Mouse (Mus musculus): ENCODE results near the gene Pcgf2.
"Not testable (repeated sequence)": the region's sequence is repeated elsewhere in the genome, so short reads cannot be mapped to it uniquely, and the experiment has no call there.

The Pcgf2 gene

GRCm38 (mm10) chr11:97700003-97700745 lies at the start of gene Pcgf2:
Gene Pcgf2, minus strand, starts transcription at chr11:97700497.
- peak; percentile 92 for DNase-seq (ENCODE audit: low read depth, low spot score)

GRCm38 (mm10) chr11:97748496-97748895 lies 48.2 kb upstream of the Pcgf2 start:
- no peak for DNase-seq (ENCODE audit: low read depth, low spot score)

- no peak for DNase-seq (ENCODE audit: low read depth, low spot score)
These were observed 47.5 kb upstream of the Pcgf2 start for GRCm38 (mm10) chr11:97747773-97748172.

GRCm38 (mm10) chr11:97745331-97745721 lies 45.0 kb upstream of the Pcgf2 start:
- no peak for DNase-seq (ENCODE audit: low read depth, low spot score)

GRCm38 (mm10) chr11:97744718-97745330 lies 44.5 kb upstream of the Pcgf2 start:
- DNase-seq (ENCODE audit: low read depth, low spot score): peak; percentile 100

- DNase-seq (ENCODE audit: low read depth, low spot score): peak; percentile 43
These were observed 43.9 kb upstream of the Pcgf2 start, which contains the start of gene Pip4k2b for GRCm38 (mm10) chr11:97744063-97744717. Gene Pip4k2b, minus strand, starts transcription at chr11:97744704.

- DNase-seq (ENCODE audit: low read depth, low spot score): no peak
These were observed 43.1 kb upstream of the Pcgf2 start for GRCm38 (mm10) chr11:97743423-97743822.

GRCm38 (mm10) chr11:97742591-97742990 lies 42.3 kb upstream of the Pcgf2 start:
- no peak for DNase-seq (ENCODE audit: low read depth, low spot score)

- DNase-seq (ENCODE audit: low read depth, low spot score): no peak
These were observed 41.9 kb upstream of the Pcgf2 start for GRCm38 (mm10) chr11:97742157-97742556.

GRCm38 (mm10) chr11:97740190-97740589 lies 39.9 kb upstream of the Pcgf2 start:
- no peak for DNase-seq (ENCODE audit: low read depth, low spot score)

- DNase-seq (ENCODE audit: low read depth, low spot score): peak; percentile 37
These were observed 38.9 kb upstream of the Pcgf2 start for GRCm38 (mm10) chr11:97739155-97739554.

GRCm38 (mm10) chr11:97738703-97739102 lies 38.4 kb upstream of the Pcgf2 start:
- DNase-seq (ENCODE audit: low read depth, low spot score): peak; percentile 37

GRCm38 (mm10) chr11:97737600-97737999 lies 37.3 kb upstream of the Pcgf2 start:
- peak; percentile 66 for DNase-seq (ENCODE audit: low read depth, low spot score)

- no peak for DNase-seq (ENCODE audit: low read depth, low spot score)
These were observed 36.3 kb upstream of the Pcgf2 start for GRCm38 (mm10) chr11:97736645-97737044.

- DNase-seq (ENCODE audit: low read depth, low spot score): not testable (repeated sequence)
These were observed 34.5 kb upstream of the Pcgf2 start for GRCm38 (mm10) chr11:97734810-97735209.

GRCm38 (mm10) chr11:97733689-97734088 lies 33.4 kb upstream of the Pcgf2 start:
- no peak for DNase-seq (ENCODE audit: low read depth, low spot score)

GRCm38 (mm10) chr11:97728730-97729129 lies 28.4 kb upstream of the Pcgf2 start:
- no peak for DNase-seq (ENCODE audit: low read depth, low spot score)

- no peak for DNase-seq (ENCODE audit: low read depth, low spot score)
These were observed 28.0 kb upstream of the Pcgf2 start for GRCm38 (mm10) chr11:97728311-97728710.

GRCm38 (mm10) chr11:97723709-97724108 lies 23.4 kb upstream of the Pcgf2 start:
- no peak for DNase-seq (ENCODE audit: low read depth, low spot score)

- no peak for DNase-seq (ENCODE audit: low read depth, low spot score)
These were observed 21.0 kb upstream of the Pcgf2 start for GRCm38 (mm10) chr11:97721338-97721737.

- DNase-seq (ENCODE audit: low read depth, low spot score): no peak
These were observed 18.7 kb upstream of the Pcgf2 start for GRCm38 (mm10) chr11:97719041-97719440.

- DNase-seq (ENCODE audit: low read depth, low spot score): no peak
These were observed 18.1 kb upstream of the Pcgf2 start for GRCm38 (mm10) chr11:97718281-97718860.
